Mouse (Mus musculus) neural tube, embryonic 13.5 days (tissue): ENCODE measurements around the gene Krt5. TPM values are rescaled to one million over a fixed set of nuclear protein-coding genes. Genes with fewer than 3 reads are reported as not detected.

Source experiments
- ATAC-seq: fragments of 200-750 bp; cut with Nextera tagmentation; 2 replicates; pipeline ENCODE4 v1.8.0; 2017; ENCODE audit warnings: low read depth, mild to moderate bottlenecking, moderate TSS enrichment, moderate library complexity
- H3K27ac ChIP-seq: fragments of 300-500 bp; sonication (generic); replicated peaks from 2 replicates; pipeline ENCODE4 v1.5.1; 2015; ENCODE audit warnings: moderate library complexity, mild to moderate bottlenecking, inconsistent platforms
- H3K27me3 ChIP-seq: fragments of 300-500 bp; sonication (generic); 2 replicates; pipeline ENCODE4 v1.6.1; 2015; ENCODE audit warnings: mild to moderate bottlenecking, inconsistent platforms
- H3K36me3 ChIP-seq: fragments of 300-500 bp; sonication (generic); 2 replicates; pipeline ENCODE4 v1.6.1; 2015; ENCODE audit warnings: mild to moderate bottlenecking, inconsistent platforms
- H3K4me1 ChIP-seq: fragments of 300-500 bp; sonication (generic); replicated peaks from 2 replicates; pipeline ENCODE4 v1.6.1; 2015; ENCODE audit warnings: inconsistent platforms
- H3K4me2 ChIP-seq: fragments of 300-500 bp; sonication (generic); 2 replicates; pipeline ENCODE4 v1.6.1; 2015; ENCODE audit warnings: inconsistent platforms, mild to moderate bottlenecking, moderate library complexity
- H3K4me3 ChIP-seq: fragments of 300-500 bp; sonication (generic); 2 replicates; pipeline ENCODE4 v1.5.1; 2015; ENCODE audit warnings: mild to moderate bottlenecking, inconsistent platforms
- H3K9ac ChIP-seq: fragments of 300-500 bp; sonication (generic); 2 replicates; pipeline ENCODE4 v1.6.1; 2015; ENCODE audit warnings: moderate library complexity, mild to moderate bottlenecking, inconsistent platforms
- H3K9me3 ChIP-seq: fragments of 300-500 bp; sonication (generic); 2 replicates; pipeline ENCODE4 v1.6.1; 2016; ENCODE audit warnings: inconsistent platforms
- WGBS: fragments of 180-500 bp; shearing (Covaris S2); methylation state at CpG from one replicate; pipeline ENCODE4 v1.1.7; 2015; 5-methylcytosine and 5-hydroxymethylcytosine counted together
- polyA plus RNA-seq: library from polyadenylated mRNA; unstranded; fragments of >200 nt; fragmentation: Nextera tagmentation; extraction: Ambion mirVana; gene quantifications from 2 replicates; pipeline ENCODE4 v1.2.1, GENCODE M21; 2015

Krt5 gene
- polyA plus RNA-seq = 1.1 and 4.4 TPM in 2 replicates

GRCm38 (mm10) chr15:101712720-101713119, at the start of gene Krt5:
Gene Krt5 (minus strand): TSS chr15:101712898.
- Histone ChIP-seq H3K27ac (no peak within 1 kb of the TSS), H3K4me1 (no peaks in the 10 kb centered on the region), H3K4me2 (no peak within 1 kb of the TSS), H3K9me3 (no peaks in the 10 kb centered on the region), H3K9ac (no peak within 1 kb of the TSS), H3K36me3 (no peaks in the 10 kb centered on the region), H3K4me3 (no peak within 1 kb of the TSS), H3K27me3 (no peaks in the 10 kb centered on the region)
- ATAC-seq = no peak
- WGBS = 76% methylated on average over 13 of the region's 13 CpGs

- ATAC-seq = no peak
- H3K4me3 ChIP-seq = no peak within 1 kb of the TSS
- no peaks in the 10 kb centered on the region for H3K9me3 ChIP-seq
- no peaks in the 10 kb centered on the region for H3K4me1 ChIP-seq
- H3K9ac ChIP-seq = no peak within 1 kb of the TSS
- no peak within 1 kb of the TSS for H3K4me2 ChIP-seq
- no peak within 1 kb of the TSS for H3K27ac ChIP-seq
- peaks cover 8% of the 10 kb centered on the region for H3K27me3 ChIP-seq
- H3K36me3 ChIP-seq = no peaks in the 10 kb centered on the region
- 59% methylated on average over 14 of the region's 14 CpGs for WGBS
Observed at GRCm38 (mm10) chr15:101742711-101743110, 30.0 kb upstream of the Krt5 start, which contains the start of gene Krt71. Gene Krt71 (minus strand): TSS chr15:101743109.

DNA sequence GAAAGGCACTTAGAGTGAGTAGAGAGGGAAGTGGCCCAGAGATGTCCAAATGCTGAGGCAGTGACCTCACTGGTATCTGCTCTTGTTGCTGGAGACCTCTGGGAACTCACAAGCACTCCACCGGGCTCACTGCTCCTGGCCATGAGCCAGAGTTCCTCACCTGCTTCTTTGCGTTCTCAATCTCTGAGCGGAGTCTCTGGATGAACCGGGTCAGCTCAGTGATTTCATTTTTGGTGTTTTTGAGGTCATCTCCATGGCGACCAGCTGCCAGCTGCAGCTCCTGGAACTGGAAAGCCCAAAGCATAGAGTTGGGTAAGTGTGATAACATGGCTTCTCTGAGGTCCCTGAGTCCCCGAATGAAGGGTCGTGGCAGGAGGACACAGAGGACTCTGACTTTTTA, 25.1 kb upstream of the Krt5 start:
- Histone ChIP-seq H3K9me3 (no peaks in the 10 kb centered on the region), H3K4me1 (no peaks in the 10 kb centered on the region), H3K9ac (no peak overlapping the region), H3K36me3 (no peaks in the 10 kb centered on the region), H3K27ac (no peak overlapping the region), H3K27me3 (peaks cover 4% of the 10 kb centered on the region), H3K4me2 (no peak overlapping the region), H3K4me3 (no peak overlapping the region)
- no peak for ATAC-seq
- 74% methylated on average over 7 of the region's 7 CpGs for WGBS

GRCm38 (mm10) chr15:101730653-101731052, 18.0 kb upstream of the Krt5 start:
- Histone ChIP-seq H3K9ac (no peak overlapping the region), H3K4me3 (no peak overlapping the region), H3K9me3 (no peaks in the 10 kb centered on the region), H3K27me3 (no peaks in the 10 kb centered on the region), H3K27ac (no peak overlapping the region), H3K36me3 (no peaks in the 10 kb centered on the region), H3K4me2 (no peak overlapping the region), H3K4me1 (no peaks in the 10 kb centered on the region)
- ATAC-seq = no peak

- H3K9me3 ChIP-seq = no peaks in the 10 kb centered on the region
- no peak for ATAC-seq
- WGBS = 75% methylated on average over 5 of the region's 5 CpGs
- no peaks in the 10 kb centered on the region for H3K36me3 ChIP-seq
- no peaks in the 10 kb centered on the region for H3K4me1 ChIP-seq
- no peak overlapping the region for H3K9ac ChIP-seq
- H3K27ac ChIP-seq = no peak overlapping the region
- no peaks in the 10 kb centered on the region for H3K27me3 ChIP-seq
- H3K4me3 ChIP-seq = no peak overlapping the region
- no peak overlapping the region for H3K4me2 ChIP-seq
Observed at GRCm38 (mm10) chr15:101724686-101725085, 12.0 kb upstream of the Krt5 start.

DNA sequence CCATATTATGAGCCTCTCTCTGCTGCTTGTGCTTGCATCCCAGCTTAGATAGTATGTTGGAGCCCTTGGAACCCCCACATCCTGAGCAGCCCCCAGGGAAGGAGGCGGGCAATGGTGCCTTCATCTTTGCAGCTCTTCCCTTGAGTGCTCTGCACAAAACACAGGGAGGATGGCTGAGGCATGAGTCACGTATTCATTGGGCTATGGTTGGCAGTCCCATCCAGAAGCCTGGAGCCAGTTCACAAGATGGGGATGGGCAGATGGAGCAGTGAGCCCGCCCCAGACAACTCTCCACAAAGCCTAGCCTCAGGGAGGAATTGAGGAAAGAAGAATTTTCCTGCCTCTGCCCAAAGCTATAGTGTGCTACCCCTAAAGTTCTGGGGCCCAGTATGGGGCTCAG, 3.1 kb upstream of the Krt5 start:
- H3K4me1 ChIP-seq = no peaks in the 10 kb centered on the region
- no peaks in the 10 kb centered on the region for H3K36me3 ChIP-seq
- H3K9ac ChIP-seq = no peak overlapping the region
- no peak overlapping the region for H3K4me2 ChIP-seq
- ATAC-seq = no peak
- H3K27ac ChIP-seq = no peak overlapping the region
- 83% methylated on average over 3 of the region's 3 CpGs for WGBS
- H3K27me3 ChIP-seq = no peaks in the 10 kb centered on the region
- H3K9me3 ChIP-seq = no peaks in the 10 kb centered on the region
- no peak overlapping the region for H3K4me3 ChIP-seq

- H3K4me1 ChIP-seq = no peaks in the 10 kb centered on the region
- 92% methylated on average over 5 of the region's 5 CpGs for WGBS
- no peaks in the 10 kb centered on the region for H3K9me3 ChIP-seq
- no peak overlapping the region for H3K27ac ChIP-seq
- H3K4me3 ChIP-seq = no peak overlapping the region
- no peak overlapping the region for H3K4me2 ChIP-seq
- H3K9ac ChIP-seq = no peak overlapping the region
- no peak for ATAC-seq
- no peaks in the 10 kb centered on the region for H3K27me3 ChIP-seq
- no peaks in the 10 kb centered on the region for H3K36me3 ChIP-seq
Observed at GRCm38 (mm10) chr15:101714356-101714755, 1.7 kb upstream of the Krt5 start.

GRCm38 (mm10) chr15:101713731-101714130, 1.0 kb upstream of the Krt5 start:
- Histone ChIP-seq H3K27me3 (no peaks in the 10 kb centered on the region), H3K9me3 (no peaks in the 10 kb centered on the region), H3K4me1 (no peaks in the 10 kb centered on the region), H3K4me3 (no peak overlapping the region), H3K4me2 (no peak overlapping the region), H3K9ac (no peak overlapping the region), H3K36me3 (no peaks in the 10 kb centered on the region), H3K27ac (no peak overlapping the region)
- 80% methylated on average over 8 of the region's 8 CpGs for WGBS
- no peak for ATAC-seq

DNA sequence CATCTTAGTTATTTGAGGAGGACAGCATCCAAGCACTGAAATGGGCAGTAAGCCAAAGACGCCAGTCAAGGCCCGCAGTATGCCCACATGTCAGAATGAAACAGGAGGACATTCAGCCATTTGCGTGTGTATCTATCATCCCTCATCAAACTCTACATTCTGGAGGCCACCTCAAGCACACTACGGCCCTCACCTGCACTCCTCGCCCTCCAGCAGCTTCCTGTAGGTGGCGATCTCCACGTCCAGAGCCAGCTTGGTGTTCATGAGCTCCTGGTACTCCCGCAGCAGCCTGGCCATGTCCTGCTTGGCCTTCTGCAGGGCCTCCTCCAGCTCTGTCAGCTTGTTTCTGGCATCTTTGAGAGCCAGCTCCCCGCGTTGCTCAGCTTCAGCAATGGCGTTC, 4.0 kb downstream of the Krt5 start:
- Histone ChIP-seq H3K4me3 (no peak overlapping the region), H3K4me2 (no peak overlapping the region), H3K9me3 (no peaks in the 10 kb centered on the region), H3K27ac (no peak overlapping the region), H3K36me3 (no peaks in the 10 kb centered on the region), H3K4me1 (no peaks in the 10 kb centered on the region), H3K27me3 (no peaks in the 10 kb centered on the region; the same call in 1 of the 2 replicates), H3K9ac (no peak overlapping the region)
- no peak for ATAC-seq
- WGBS = 72% methylated on average over 11 of the region's 11 CpGs

GRCm38 (mm10) chr15:101707454-101707853, 5.2 kb downstream of the Krt5 start:
- 89% methylated on average over 9 of the region's 9 CpGs for WGBS
- Histone ChIP-seq H3K4me3 (no peak overlapping the region), H3K36me3 (no peaks in the 10 kb centered on the region), H3K27ac (no peak overlapping the region), H3K4me1 (no peaks in the 10 kb centered on the region), H3K27me3 (no peaks in the 10 kb centered on the region; the same call in 1 of the 2 replicates), H3K9ac (no peak overlapping the region), H3K4me2 (no peak overlapping the region), H3K9me3 (no peaks in the 10 kb centered on the region)
- ATAC-seq = no peak

- no peak for ATAC-seq
- no peak overlapping the region for H3K27ac ChIP-seq
Observed at GRCm38 (mm10) chr15:101704066-101704465, 8.6 kb downstream of the Krt5 start.

GRCm38 (mm10) chr15:101702380-101702779, 10.3 kb downstream of the Krt5 start:
- no peak for ATAC-seq
- H3K4me1 ChIP-seq = no peaks in the 10 kb centered on the region
- 4% methylated on average over 2 of the region's 2 CpGs for WGBS
- H3K27me3 ChIP-seq = no peaks in the 10 kb centered on the region
- no peak overlapping the region for H3K4me2 ChIP-seq
- no peak overlapping the region for H3K9ac ChIP-seq
- H3K4me3 ChIP-seq = no peak overlapping the region
- H3K36me3 ChIP-seq = no peaks in the 10 kb centered on the region
- H3K27ac ChIP-seq = no peak overlapping the region
- no peaks in the 10 kb centered on the region for H3K9me3 ChIP-seq

More at GRCm38 (mm10) chr15:101704066-101704465, 8.6 kb downstream of the Krt5 start:
- Histone ChIP-seq H3K36me3 (no peaks in the 10 kb centered on the region), H3K4me3 (no peak overlapping the region), H3K9me3 (no peaks in the 10 kb centered on the region), H3K27me3 (no peaks in the 10 kb centered on the region; the same call in 1 of the 2 replicates), H3K4me1 (no peaks in the 10 kb centered on the region), H3K9ac (no peak overlapping the region), H3K4me2 (no peak overlapping the region)
- WGBS = 73% methylated on average over 4 of the region's 4 CpGs

DNA sequence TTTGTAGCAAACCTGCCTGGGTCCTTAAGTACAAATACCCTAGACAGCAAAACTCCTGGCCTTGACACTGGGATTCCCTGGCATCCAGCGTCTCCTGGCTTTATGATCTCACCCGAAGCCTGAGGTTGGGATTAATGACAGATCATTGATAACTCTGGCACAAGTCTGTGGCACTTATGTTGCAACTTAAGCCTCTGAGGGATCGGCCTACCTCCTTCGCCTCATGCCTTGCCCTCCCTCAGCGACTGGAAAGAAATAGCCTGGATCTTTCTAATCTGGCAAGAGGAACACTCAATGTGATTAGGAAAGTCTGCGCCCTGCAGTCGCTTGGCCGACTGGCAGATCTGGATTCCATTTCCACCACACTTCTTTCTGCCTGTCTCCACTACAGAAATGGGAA, 12.8 kb downstream of the Krt5 start:
- Histone ChIP-seq H3K9me3 (no peaks in the 10 kb centered on the region), H3K36me3 (no peaks in the 10 kb centered on the region), H3K27ac (no peak overlapping the region), H3K4me2 (no peak overlapping the region), H3K4me1 (no peaks in the 10 kb centered on the region), H3K27me3 (no peaks in the 10 kb centered on the region), H3K9ac (no peak overlapping the region), H3K4me3 (no peak overlapping the region)
- 87% methylated on average over 8 of the region's 8 CpGs for WGBS
- no peak for ATAC-seq
